Mouse (Mus musculus): Measurements from ENCODE around the gene Pelo. TPM values are rescaled to one million over a fixed set of nuclear protein-coding genes. Genes with fewer than 3 reads are reported as not detected.

Gene Pelo
- total RNA-seq (2021) = 10 to 100 TPM; 34.5 to 37.0 TPM

- peak; percentile 97 for DNase-seq
Measured at GRCm38 (mm10) chr13:115090069-115090976, at the start of gene Pelo. Pelo (minus strand) TSS chr13:115090186.

- DNase-seq = no peak
Measured at GRCm38 (mm10) chr13:115138513-115138912, 48.5 kb upstream of the Pelo start.

- no peak for DNase-seq
Measured at GRCm38 (mm10) chr13:115136761-115137160, 46.8 kb upstream of the Pelo start.

GRCm38 (mm10) chr13:115132435-115132834 is 42.4 kb upstream of the Pelo start:
- no peak for DNase-seq

- DNase-seq = no peak
Measured at GRCm38 (mm10) chr13:115131381-115131780, 41.4 kb upstream of the Pelo start.

- no peak for DNase-seq
Measured at GRCm38 (mm10) chr13:115130035-115130434, 40.0 kb upstream of the Pelo start.

- DNase-seq = no peak
Measured at GRCm38 (mm10) chr13:115127826-115128225, 37.8 kb upstream of the Pelo start.

- DNase-seq = no peak
Measured at GRCm38 (mm10) chr13:115126534-115126933, 36.5 kb upstream of the Pelo start.

GRCm38 (mm10) chr13:115125130-115125529 is 35.1 kb upstream of the Pelo start:
- no peak for DNase-seq

- no peak for DNase-seq
Measured at GRCm38 (mm10) chr13:115124521-115124920, 34.5 kb upstream of the Pelo start.

- no peak for DNase-seq
Measured at GRCm38 (mm10) chr13:115118756-115119155, 28.8 kb upstream of the Pelo start.

GRCm38 (mm10) chr13:115118195-115118594 is 28.2 kb upstream of the Pelo start:
- DNase-seq = no peak

GRCm38 (mm10) chr13:115116930-115117621 is 27.1 kb upstream of the Pelo start:
- no peak for DNase-seq

GRCm38 (mm10) chr13:115109628-115110027 is 19.6 kb upstream of the Pelo start:
- DNase-seq = no peak

- DNase-seq = no peak
Measured at GRCm38 (mm10) chr13:115107436-115107835, 17.4 kb upstream of the Pelo start.

- DNase-seq = no peak
Measured at GRCm38 (mm10) chr13:115106183-115106582, 16.2 kb upstream of the Pelo start.

GRCm38 (mm10) chr13:115102754-115103153 is 12.8 kb upstream of the Pelo start:
- DNase-seq = no peak

- DNase-seq = peak; percentile 87
Measured at GRCm38 (mm10) chr13:115101355-115102191, 11.6 kb upstream of the Pelo start, which contains the start of the genes Gm49395 and Itga1. Gm49395 (minus strand) TSS chr13:115101921. Itga1 (minus strand) TSS chr13:115101964.

GRCm38 (mm10) chr13:115100381-115101177 is 10.6 kb upstream of the Pelo start:
- no peak for DNase-seq

- DNase-seq = no peak
Measured at GRCm38 (mm10) chr13:115099381-115099780, 9.4 kb upstream of the Pelo start.

GRCm38 (mm10) chr13:115098227-115098626 is 8.2 kb upstream of the Pelo start:
- DNase-seq = no peak

GRCm38 (mm10) chr13:115096965-115097364 is 7.0 kb upstream of the Pelo start:
- DNase-seq = no peak

All from heart, postnatal 4 days (tissue).